Mouse (Mus musculus) CD4-positive helper T cell, adult 2 months (primary cell): Measurements from ENCODE around the gene Pde4dip.
A peak's percentile ranks its signal among the peaks of the same experiment; 100 is the strongest.

Experiments
- DNase-seq: peaks from one replicate; pipeline ENCODE4 v3.0.0-alpha.2; 2012; ENCODE audit warnings: low read depth, missing footprints, low spot score

Pde4dip gene

DNA sequence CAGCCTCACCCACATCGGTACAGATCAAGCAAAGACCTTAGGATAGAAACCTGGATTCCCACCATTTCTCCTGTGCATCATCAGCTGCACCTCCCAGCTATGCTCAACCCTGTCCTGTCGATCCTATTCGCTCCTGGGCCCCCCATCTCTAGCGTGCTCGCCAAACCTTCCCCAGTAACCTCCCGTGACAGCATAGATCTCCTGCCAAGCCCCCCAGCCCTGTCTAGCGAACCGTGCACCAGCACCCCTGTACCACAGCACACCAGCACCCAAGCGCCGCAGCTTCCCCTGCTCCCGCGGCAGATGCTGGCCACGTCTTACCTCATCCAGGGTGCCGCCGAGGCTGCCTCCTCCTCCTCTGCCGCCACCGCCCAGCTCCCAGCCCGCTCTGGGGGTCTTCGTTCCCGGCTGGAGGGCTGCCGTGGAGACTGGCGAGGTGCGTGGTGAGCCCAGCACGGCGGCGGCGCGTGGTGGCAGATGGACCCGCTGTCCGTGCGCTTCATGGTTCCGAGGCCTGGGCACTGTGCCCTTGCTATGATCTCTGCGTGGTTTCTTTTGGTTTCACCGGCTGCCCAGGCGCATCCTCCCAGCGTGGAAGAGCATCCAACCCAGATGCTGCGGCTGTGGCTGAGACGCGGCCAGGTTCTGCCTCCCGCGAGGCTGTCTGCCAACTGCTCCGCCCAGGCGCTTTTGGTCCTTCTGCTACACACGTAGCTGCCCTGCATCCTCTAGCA is at the start of gene Pde4dip:
Gene Pde4dip (minus strand): TSS at position 540 of the 734 bp plus-strand sequence.
- no peak for DNase-seq

DNA sequence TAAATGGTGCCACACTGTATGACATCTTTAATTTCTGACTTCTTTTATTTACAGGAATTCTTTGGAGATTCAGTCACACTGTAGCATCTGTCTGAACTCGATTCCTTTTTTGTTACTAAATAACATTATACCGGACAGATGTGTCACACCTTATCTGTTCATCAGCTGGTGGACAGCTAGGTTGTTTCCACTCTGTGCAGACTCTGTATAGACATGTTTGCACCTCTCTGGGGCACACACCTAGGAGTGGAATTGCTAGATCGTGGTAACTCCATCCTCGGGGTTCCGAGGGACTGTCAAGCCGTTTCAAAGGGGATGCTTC is 49.4 kb upstream of the Pde4dip start:
- no peak for DNase-seq

DNA sequence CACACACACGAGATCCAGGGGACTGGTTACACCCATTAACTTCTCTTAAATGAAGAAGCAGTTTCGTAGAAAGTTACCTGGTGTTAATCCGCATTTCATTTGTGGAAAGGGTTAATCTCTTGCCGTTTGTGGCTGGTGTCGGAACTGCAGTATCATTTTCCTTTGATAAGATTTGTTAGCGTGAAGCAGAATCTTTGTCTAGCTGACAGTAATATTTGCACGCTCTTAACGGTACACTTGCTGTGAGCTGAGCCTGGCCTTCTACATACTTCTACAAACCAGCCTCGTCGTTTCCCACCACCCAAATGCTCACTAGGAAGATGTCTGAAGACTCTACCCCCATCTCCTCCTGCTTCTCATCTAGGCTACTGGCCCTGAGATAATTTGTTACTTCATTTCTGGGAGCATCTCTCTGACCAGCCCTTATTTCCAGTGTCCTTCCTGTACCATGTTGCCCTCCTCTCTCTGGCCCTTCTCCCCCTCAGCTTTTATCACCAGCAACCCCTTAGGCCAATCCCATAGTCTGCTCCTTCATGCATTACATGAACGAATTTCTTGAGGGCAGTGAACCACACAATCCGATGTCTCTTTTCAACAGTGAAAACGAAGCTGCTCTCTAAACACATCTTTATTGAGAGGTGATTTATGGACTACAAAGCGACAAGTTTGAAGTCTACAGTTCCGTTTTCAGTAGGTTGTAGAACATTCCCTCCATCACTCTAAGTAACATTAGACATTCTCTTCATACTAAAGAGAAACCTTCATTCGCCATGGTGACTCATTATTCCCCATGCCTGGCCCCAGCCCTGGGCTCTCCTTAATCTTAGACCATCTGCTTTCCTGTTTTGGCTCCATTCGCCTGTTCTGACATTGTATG is 48.8 kb upstream of the Pde4dip start:
- no peak for DNase-seq

DNA sequence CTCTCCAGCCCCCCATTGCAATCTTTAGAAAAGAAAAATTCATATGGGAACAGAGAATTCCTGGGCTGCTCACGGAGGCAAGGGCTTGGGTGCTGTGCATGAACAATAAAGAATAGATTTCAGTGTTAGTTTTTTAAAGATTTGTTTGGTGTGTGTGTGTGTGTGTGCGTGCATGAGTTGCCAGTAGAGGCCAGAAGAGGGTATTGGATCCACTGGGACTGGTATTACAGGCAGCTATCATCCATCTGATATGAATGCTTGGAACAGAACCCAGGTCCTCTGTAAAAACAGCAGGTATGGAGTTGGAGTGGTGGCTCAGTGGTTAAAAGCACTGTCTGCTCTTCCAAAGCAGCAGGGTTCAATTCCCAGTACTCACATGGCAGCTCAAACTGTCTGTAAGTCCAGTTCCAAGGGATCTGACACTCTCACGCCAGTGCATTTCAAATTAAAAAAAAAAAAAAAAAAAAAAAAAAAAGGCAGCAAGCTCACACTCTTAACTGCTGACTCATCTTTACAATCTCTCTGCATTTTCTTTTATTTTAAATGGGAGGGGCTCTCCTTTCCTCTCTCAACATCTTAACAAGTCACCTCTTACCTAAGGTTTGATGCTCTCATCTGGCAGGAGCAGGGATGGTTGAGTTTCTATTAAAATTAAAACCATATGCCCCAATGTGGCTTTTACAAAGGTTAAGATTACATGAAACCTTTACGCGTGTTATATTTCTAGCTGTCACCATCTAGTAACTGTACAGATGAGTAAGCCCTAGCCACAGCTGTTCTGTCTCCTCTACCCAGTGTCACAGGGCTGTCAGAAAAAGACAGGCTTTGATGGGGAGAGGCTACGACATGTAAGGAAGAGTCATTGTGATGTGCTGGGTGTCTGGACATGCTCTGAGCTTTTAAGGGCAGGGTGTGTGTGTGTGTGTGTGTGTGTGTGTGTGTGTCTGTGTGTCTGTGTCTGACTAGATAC is 46.1 kb upstream of the Pde4dip start:
- DNase-seq: no peak

DNA sequence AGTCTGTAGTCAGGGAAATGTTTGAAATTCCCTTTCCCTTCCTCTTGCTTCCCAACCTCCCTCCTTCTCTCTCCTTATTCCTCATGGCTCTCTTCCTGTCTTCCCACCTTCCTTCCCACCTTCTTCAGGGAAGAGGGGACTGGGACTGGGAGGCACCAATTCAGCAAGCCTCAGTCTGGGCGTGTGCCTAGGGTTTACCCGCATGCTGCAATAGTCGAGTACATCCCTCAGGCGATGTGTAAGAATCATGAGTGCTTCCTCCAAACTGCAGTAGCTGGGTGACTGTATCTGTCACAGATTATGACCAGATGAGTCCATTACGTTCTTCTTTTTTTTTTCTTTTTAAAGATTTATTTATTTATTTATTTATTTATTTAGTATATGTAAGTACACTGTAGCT is 45.3 kb upstream of the Pde4dip start:
- no peak for DNase-seq

DNA sequence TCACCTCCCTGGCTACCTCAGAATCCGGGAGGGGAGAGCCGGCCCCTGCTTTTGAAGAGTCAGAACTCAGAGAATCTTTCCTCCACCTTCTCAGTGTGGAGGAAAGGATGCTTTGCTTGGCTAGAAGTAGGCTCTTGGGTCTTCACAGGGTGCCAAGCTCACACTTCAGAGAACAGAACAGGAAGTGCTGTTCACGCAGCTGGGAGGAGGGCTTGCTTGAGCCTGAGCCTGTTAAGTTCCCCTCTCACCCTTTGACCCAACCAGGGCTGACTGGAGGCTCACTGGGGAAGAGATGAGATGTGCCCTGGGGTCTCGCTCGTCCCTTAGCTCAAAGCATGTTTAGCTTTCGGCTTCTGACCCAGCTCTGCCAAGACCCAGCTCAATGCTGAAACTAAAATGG is 44.7 kb upstream of the Pde4dip start:
- peak; percentile 60 for DNase-seq

DNA sequence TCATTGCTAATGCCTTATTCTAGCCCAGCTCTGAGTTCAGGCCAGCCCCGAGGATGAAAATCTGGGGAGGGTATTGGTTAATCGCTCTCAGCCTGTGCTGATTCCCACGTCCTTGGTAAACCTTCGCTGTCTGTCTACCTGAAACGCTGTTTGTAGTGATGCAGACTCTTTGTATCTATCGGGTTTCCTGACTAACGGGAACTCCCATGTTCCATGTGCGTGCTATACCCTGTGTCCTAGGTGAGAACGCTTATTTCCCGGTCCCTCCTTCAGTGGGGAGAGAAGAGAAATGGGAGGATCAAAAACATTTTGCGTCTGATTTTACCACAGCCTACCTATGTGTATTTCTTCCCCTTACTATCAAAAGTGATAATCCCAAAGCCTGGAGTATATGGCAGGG is 44.3 kb upstream of the Pde4dip start:
- peak; percentile 36 for DNase-seq

DNA sequence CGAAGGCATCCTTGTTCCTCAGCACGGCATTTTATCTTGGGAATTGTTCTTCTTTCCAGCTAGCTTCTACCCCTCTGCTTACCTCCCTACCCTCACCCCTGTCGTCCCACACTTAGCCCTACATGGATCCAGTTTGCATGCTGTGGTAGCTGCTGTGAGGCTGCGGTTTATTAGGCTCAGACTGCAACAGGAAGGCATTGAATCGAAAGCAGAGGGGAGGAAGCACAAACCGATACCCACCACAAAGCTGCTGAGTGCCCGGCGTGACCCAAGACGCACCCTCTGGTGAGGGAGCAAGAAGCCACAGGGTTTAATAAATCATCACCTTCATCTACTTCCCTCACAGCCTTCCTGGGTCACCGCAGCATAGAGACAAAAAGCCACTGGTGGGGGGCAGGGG is 43.6 kb upstream of the Pde4dip start:
- peak; percentile 76 for DNase-seq

DNA sequence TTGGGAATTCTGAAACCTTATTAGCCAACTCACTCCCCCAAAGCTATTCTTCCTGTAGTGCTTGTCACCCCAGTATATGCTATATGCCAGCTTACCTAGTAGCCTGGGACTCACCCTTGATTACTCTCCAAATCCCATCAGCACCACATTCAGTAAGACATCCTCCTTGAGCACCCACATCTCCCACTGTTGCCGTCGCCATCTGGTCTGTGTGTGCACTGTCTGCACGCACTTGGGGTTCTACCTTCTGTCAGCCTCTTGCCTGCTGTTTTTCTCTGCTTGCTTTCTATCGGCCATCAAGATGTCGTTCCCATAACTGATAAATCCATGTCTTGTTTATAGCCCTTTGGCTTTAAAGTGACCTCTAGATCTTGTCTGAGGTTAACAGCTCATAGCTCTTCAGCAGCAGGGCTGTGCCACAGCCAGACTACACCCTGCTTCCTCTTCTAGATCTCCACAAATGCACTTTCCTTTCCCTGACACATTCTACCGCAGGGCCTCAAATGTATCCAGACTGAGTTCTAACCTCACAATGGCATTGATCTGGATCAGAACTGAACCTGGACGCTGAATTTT is 42.9 kb upstream of the Pde4dip start:
- peak; percentile 44 for DNase-seq

DNA sequence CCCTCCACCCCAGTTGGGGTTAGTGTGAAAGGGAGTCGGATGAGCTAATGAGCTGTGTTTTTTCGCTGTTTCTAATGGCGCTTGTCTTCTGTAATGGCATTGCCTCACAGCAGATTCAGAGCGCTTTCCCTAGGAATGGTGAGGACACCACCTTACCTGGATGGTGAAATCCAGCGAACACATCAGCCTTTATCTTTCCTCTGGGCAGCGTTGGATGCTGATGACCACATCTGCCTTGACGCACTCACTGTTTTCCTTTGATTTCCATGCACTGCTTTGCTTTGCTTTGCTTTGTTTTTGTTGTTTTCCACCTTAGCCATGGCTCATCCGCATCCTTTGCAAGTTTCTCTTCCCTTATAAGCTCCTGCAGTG is 42.3 kb upstream of the Pde4dip start:
- no peak for DNase-seq

DNA sequence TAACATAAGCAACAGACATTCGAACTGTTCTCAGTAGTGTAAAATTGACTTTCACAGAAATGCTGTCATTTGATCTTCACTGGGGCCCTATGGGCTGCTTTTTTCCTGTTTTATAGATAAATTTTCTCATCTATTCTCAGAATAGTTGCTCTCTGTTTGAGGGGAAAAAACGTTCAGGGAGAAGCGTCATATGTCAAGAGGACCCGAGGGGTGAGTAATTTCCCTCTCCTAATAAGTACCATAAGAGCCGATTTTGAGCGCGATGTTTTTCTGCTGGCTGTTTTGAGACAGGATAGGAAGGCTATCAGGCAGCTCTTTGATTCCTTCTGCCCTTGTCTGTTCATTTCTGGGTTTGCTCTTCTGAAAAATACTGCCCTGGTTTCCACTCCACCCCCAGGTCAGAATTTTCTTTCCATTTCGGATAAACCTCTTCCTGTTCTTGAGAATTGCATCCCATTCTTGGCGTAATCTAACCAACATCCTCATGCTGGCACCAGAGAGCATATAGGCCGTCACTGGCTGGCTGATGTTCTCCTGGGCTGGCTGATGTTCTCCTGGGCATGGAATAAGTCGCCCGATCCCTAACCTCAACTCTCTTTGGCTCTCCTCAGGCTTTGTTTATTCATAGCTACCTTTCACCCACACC is 41.8 kb upstream of the Pde4dip start:
- DNase-seq: no peak

DNA sequence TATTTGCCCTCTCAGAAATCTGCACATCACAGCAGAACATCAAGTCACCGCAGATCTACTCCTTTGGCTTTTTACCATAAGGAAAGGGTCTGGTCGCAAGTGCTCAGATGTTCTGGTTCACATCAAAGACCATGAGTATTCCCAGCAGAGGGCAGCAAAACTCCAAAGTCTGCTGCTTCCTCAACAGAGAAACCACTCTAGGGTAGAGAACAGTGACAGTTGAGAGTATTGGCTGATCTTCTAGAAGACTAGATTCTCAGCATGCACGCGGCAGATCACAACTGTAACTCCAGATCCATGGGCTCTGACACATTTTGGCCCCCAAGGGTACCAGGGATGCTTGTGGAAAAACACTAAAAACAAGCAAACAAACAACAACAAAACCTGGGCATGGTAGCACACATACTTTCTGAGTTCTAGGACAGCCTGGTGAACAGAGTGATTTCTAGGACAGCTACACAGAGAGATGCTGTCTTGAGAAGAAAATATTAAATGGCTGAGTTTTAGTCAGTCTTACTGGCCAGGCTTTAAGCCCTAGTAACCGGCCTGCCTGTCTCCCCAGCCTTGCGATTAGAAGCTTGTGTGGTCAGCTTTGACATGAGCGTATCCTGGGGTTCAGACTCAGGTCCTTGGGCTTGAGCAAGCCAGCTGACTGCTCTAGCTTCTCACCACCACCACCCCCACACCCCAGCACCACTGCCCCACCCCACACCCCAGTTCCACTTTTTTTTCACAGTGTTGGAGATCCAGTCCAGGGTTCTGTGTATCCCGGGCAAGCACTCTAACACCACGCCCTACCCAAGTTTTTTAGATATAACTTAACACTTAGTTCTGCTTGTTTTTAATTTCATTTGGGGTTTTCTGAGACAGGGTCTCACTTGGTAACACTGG is 40.7 kb upstream of the Pde4dip start:
- DNase-seq: peak; percentile 77

DNA sequence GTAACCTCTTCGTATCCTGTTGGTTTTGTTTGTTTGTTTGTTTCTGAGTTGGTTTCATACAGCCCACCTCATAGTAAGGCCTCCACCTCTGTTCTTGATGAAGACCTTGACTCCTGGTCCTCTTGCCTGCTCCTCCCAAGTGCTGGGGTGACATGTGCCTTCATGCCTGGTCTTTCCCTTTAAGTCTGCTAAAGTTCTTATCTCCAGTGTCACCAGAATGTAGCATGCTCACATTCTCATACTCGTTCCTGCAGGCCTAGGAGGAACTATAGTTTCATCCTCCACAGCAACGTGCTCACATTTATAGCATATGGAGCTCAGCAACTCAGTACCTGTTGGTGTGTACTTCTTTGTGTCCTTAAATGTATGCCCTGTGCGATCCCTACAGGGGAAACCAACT is 38.8 kb upstream of the Pde4dip start:
- DNase-seq: no peak

DNA sequence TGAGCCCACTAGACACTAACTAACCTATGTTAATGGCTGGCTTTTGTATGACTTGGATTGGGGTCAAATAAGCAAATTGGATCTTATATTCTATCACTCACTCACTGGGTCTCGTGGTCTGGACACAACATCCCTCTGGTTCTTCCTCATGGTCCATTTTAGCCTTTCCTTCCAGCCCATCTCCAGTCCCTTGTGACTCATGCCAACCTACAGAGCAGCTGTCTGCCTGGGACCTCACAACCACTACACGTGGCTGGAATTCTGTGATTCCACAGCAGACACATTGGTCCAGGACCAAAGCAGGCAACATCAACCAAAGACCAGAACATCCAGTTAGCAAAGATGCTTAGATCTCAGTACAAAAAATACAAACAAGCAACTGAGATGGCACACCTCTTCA is 36.7 kb upstream of the Pde4dip start:
- DNase-seq: no peak

DNA sequence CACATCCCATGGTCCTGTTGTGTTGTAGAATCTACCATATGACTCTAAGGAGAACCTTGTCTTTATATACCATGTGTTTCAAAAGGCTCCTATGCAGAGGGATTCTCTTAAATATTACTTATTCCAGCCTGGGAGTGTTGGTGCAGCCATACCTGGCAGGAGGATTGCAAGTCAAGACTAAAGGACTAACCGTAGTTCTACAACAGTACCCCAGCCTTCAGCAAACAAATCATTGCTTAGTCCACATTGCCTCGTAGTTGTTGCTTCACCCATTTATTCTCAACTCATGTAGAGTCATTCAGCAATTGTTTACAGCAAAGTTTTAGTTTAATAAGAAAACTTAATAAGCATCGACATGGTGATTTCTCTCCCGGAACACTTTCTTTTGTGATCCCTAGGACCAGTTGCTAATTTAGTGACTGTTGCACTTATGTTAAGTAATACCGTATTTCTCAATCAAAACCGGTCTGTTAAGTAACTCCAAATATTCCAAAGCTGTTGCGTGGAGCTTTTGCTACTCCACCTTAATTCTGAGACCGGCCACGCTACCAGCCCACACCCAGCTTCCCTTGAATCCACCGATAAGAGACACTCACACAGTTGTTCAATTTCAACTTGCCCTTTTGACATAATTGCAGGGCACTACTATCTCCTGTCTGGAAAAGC is 30.5 kb upstream of the Pde4dip start:
- DNase-seq: no peak

DNA sequence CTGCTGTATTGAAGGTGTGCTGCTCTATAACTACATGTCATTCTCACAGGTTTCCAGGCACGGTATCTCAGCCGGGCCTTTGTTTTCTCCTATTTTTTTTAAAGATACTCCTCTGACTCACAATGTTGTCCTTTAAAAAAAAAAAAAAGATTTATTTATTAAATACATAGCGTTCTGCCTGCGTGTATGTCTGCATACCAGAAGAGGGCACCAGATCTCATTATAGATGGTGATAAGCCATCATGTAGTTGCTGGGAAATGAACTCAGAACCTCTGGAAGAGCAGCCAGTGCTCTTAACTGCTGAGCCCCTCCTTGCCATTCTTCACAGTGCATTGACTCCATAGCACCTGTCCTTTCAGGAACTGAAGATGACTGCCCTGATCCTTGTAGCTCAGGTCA is 26.6 kb upstream of the Pde4dip start:
- DNase-seq: peak; percentile 17

DNA sequence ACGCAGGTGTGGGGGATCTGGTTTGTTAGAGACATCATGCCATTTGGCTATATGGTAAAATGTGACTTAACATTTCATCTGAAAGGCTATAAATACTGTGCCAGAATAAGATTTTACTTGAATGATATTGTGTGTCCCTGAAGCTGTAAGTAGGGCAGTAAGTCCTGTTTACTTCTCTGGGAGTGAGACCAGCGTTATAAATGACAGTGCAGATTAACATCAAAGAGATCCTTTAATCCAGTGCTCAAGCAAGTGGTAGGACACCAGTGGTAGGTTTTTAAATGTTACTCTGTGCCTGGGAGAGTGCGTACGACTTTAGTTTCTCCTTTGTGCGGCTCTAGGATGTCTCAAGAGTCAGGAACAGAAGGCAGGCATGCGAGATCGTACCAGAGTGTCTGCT is 22.6 kb upstream of the Pde4dip start:
- DNase-seq: no peak

DNA sequence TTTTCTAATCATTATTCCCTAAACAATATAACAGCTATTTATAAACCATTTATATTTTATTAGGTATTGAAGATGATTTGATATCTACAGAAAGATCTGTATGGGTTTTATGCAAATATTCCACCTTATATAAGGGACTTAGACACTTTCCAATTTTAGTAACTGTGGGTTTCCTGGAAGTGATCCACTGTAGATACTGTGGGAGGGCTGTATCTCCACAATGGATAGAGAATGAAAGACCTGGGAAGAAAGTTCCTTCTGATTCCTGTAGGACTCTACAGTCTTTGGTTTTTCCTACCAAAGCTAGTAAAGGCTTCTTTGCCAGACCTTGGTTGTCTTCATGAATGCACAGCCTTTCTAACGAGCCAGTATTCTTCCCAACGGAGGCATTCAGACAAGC is 21.2 kb upstream of the Pde4dip start:
- DNase-seq: no peak

DNA sequence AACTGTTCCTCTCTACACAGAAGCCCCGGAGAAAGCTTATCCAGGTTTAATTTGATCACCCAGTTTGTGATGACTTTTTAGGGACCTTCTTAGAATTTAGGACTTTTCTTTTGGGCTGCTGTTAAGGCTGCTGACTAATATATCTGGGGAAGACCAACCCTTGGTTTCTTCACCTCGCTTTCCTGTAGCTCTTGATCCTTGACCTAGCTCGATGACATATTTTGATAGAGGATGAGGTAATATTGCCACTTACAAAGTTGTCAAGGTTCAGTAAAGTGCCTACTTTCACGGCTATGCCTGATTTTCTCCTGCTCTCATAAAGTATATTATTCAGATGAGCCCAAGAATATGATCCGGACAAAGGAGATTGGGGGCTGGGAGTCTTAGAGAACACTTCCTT is 13.1 kb upstream of the Pde4dip start:
- DNase-seq: peak; percentile 14
